In genomic region chr4:137593601-137594495, GRCm38 (mm10) we compare ENCODE assay signal across 8 mouse cellular contexts. TPM values are rescaled to one million over a fixed set of nuclear protein-coding genes. Genes with fewer than 3 reads are reported as not detected.
A peak's percentile ranks its signal among the peaks of the same experiment; 100 is the strongest.
DNase-seq lines count a peak whose midpoint lies in the region; ATAC-seq and TF ChIP-seq lines count a peak whose summit lies in the region.

TSS of gene Usp48 (plus strand) at chr4:137593755.

- TF ChIP-seq CTCF in E14TG2a.4 (conservative IDR thresholded peaks at IDR 0.05; ENCODE audit: low read length): no peak
- TF ChIP-seq CTCF in heart, postnatal 0 days (IDR thresholded peaks at IDR 0.05; ENCODE audit: low read depth): no peak
- TF ChIP-seq CTCF in testis, adult 2 months (IDR thresholded peaks at IDR 0.05; ENCODE audit: control insufficient read depth, insufficient read depth, insufficient replicate concordance, low read depth, low read length): 0 out of 2 replicates have a peak, but pooled peaks have one; percentile 3

- H3K27ac ChIP-seq in forebrain, embryonic 12.5 days: peak within 1 kb of the TSS; percentile 99
- H3K27ac ChIP-seq in heart, postnatal 0 days (ENCODE audit: low read depth): peak within 1 kb of the TSS; percentile 99
- peak within 1 kb of the TSS; percentile 100 for H3K27ac ChIP-seq in liver, embryonic 16.5 days (ENCODE audit: low read length)
- H3K27ac ChIP-seq in neural tube, embryonic 13.5 days (replicated peaks): peak within 1 kb of the TSS; percentile 99
- H3K27ac ChIP-seq in testis, adult 2 months (ENCODE audit: control insufficient read depth, insufficient read depth, low read depth, low read length): peak within 1 kb of the TSS; percentile 99

- peak; percentile 96 for TF ChIP-seq POLR2A in testis, adult 2 months (IDR thresholded peaks at IDR 0.05; ENCODE audit: control insufficient read depth, low read depth, low read length)

- peak within 1 kb of the TSS; percentile 82 for H3K4me2 ChIP-seq in forebrain, embryonic 12.5 days
- H3K4me2 ChIP-seq in heart, postnatal 0 days (ENCODE audit: low read depth, low read length): peak within 1 kb of the TSS; percentile 79
- H3K4me2 ChIP-seq in liver, embryonic 16.5 days (ENCODE audit: low read depth, low read length): peak within 1 kb of the TSS; percentile 75
- peak within 1 kb of the TSS; percentile 87 for H3K4me2 ChIP-seq in neural tube, embryonic 13.5 days

- peak; percentile 97 for DNase-seq in c-Kit-positive CD71-positive TER-119-positive erythroid progenitor cells, embryonic 14.5 days (ENCODE audit: low spot score)
- DNase-seq in heart, postnatal 0 days (ENCODE audit: low spot score): peak; percentile 98
- DNase-seq in kidney, postnatal 4 days: peak; percentile 99 to 100

- H3K4me3 ChIP-seq in E14TG2a.4 (replicated peaks; ENCODE audit: low read length): peak within 1 kb of the TSS; percentile 100
- H3K4me3 ChIP-seq in forebrain, embryonic 12.5 days (replicated peaks): peak within 1 kb of the TSS; percentile 80
- H3K4me3 ChIP-seq in heart, postnatal 0 days (ENCODE audit: low read depth, low read length): peak within 1 kb of the TSS; percentile 74
- peak within 1 kb of the TSS; percentile 95 for H3K4me3 ChIP-seq in liver, embryonic 16.5 days (ENCODE audit: low read depth, low read length)
- peak within 1 kb of the TSS; percentile 92 for H3K4me3 ChIP-seq in neural tube, embryonic 13.5 days
- peak within 1 kb of the TSS; percentile 93 for H3K4me3 ChIP-seq in testis, adult 2 months (ENCODE audit: control insufficient read depth, low read depth, low read length)

- no peaks in the 10 kb centered on the region for H3K9me3 ChIP-seq in E14TG2a.4 (ENCODE audit: low read length)
- no peaks in the 10 kb centered on the region for H3K9me3 ChIP-seq in forebrain, embryonic 12.5 days
- no peaks in the 10 kb centered on the region for H3K9me3 ChIP-seq in heart, postnatal 0 days (replicated peaks; ENCODE audit: control insufficient read depth, low read length)
- no peaks in the 10 kb centered on the region for H3K9me3 ChIP-seq in liver, embryonic 16.5 days (replicated peaks; ENCODE audit: control insufficient read depth, low read length)
- no peaks in the 10 kb centered on the region for H3K9me3 ChIP-seq in neural tube, embryonic 13.5 days

- H3K9ac ChIP-seq in forebrain, embryonic 12.5 days: peak within 1 kb of the TSS; percentile 92
- H3K9ac ChIP-seq in heart, postnatal 0 days (replicated peaks; ENCODE audit: low read depth, low read length): peak within 1 kb of the TSS; percentile 76
- peak within 1 kb of the TSS; percentile 86 for H3K9ac ChIP-seq in liver, embryonic 16.5 days (ENCODE audit: low read depth, low read length)
- H3K9ac ChIP-seq in neural tube, embryonic 13.5 days: peak within 1 kb of the TSS; percentile 94

- H3K27me3 ChIP-seq in E14TG2a.4 (ENCODE audit: insufficient read depth, low read length): no peaks in the 10 kb centered on the region
- no peaks in the 10 kb centered on the region; the same call in 1 of the 2 replicates for H3K27me3 ChIP-seq in forebrain, embryonic 12.5 days
- no peaks in the 10 kb centered on the region for H3K27me3 ChIP-seq in heart, postnatal 0 days (ENCODE audit: control insufficient read depth, insufficient read depth, low read length)
- no peaks in the 10 kb centered on the region for H3K27me3 ChIP-seq in liver, embryonic 16.5 days (ENCODE audit: control insufficient read depth, insufficient read depth, low read depth, low read length)
- no peaks in the 10 kb centered on the region for H3K27me3 ChIP-seq in neural tube, embryonic 13.5 days
- no peaks in the 10 kb centered on the region for H3K27me3 ChIP-seq in testis, adult 2 months (ENCODE audit: control insufficient read depth, insufficient read depth, low read length)

- no peak for TF ChIP-seq EP300 in heart, postnatal 0 days (IDR thresholded peaks at IDR 0.05; ENCODE audit: low read depth)

- H3K36me3 ChIP-seq in E14TG2a.4 (ENCODE audit: insufficient read depth, low read length): peaks cover 33% of the 10 kb centered on the region
- H3K36me3 ChIP-seq in forebrain, embryonic 12.5 days (replicated peaks): no peaks in the 10 kb centered on the region
- H3K36me3 ChIP-seq in heart, postnatal 0 days (replicated peaks; ENCODE audit: control insufficient read depth, insufficient read depth, low read length): no peaks in the 10 kb centered on the region
- no peaks in the 10 kb centered on the region for H3K36me3 ChIP-seq in liver, embryonic 16.5 days (ENCODE audit: control insufficient read depth, insufficient read depth)
- no peaks in the 10 kb centered on the region for H3K36me3 ChIP-seq in neural tube, embryonic 13.5 days
- no peaks in the 10 kb centered on the region for H3K36me3 ChIP-seq in testis, adult 2 months (ENCODE audit: control insufficient read depth, insufficient read depth, low read length)

- ATAC-seq in forebrain, embryonic 12.5 days (ENCODE audit: low FRiP score): peak; percentile 93
- ATAC-seq in heart, postnatal 0 days (ENCODE audit: insufficient read depth, low read depth): peak; percentile 95
- peak; percentile 92 for ATAC-seq in liver, embryonic 16.5 days (ENCODE audit: low read depth)
- peak; percentile 94 for ATAC-seq in neural tube, embryonic 13.5 days (ENCODE audit: low read depth)

- WGBS in forebrain, embryonic 12.5 days: under 1% methylated on average over 89 of the region's 92 CpGs
- WGBS in heart, postnatal 0 days: under 1% methylated on average over 91 of the region's 92 CpGs
- under 1% methylated on average over 87 of the region's 92 CpGs for WGBS in liver, embryonic 16.5 days (ENCODE audit: insufficient replicate concordance)
- WGBS in neural tube, embryonic 13.5 days: under 1% methylated on average over 91 of the region's 92 CpGs

- peaks cover 74% of the 10 kb centered on the region for H3K4me1 ChIP-seq in E14TG2a.4 (replicated peaks; ENCODE audit: low read depth, low read length)
- H3K4me1 ChIP-seq in forebrain, embryonic 12.5 days: peaks cover 31% of the 10 kb centered on the region
- peaks cover 22% of the 10 kb centered on the region for H3K4me1 ChIP-seq in heart, postnatal 0 days (ENCODE audit: control insufficient read depth, insufficient read depth)
- H3K4me1 ChIP-seq in liver, embryonic 16.5 days (ENCODE audit: control insufficient read depth, low read depth, low read length): peaks cover 25% of the 10 kb centered on the region
- H3K4me1 ChIP-seq in neural tube, embryonic 13.5 days (replicated peaks): peaks cover 38% of the 10 kb centered on the region
- peaks cover 3% of the 10 kb centered on the region for H3K4me1 ChIP-seq in testis, adult 2 months (ENCODE audit: control insufficient read depth, insufficient read depth, low read length)

RNA-seq across cellular contexts. Expression of gene Usp48, which starts in this region (rescaled TPM):
- 85.1 and 87.1 TPM in 2 replicates for polyA plus RNA-seq in forebrain, embryonic 12.5 days (2016; fragmentation: Nextera tagmentation; extraction: Ambion mirVana)
- total RNA-seq in heart, postnatal 0 days (2014; rRNA removed; ENCODE audit: low replicate concordance): 36.7 and 42.9 TPM in 2 replicates
- 16.3 and 16.4 TPM in 2 replicates for polyA plus RNA-seq in heart, postnatal 0 days (2015; fragmentation: Nextera tagmentation; extraction: Ambion mirVana)
- polyA plus RNA-seq in liver, embryonic 16.5 days (2015; fragmentation: Nextera tagmentation; extraction: Ambion mirVana): 26.3 and 27.1 TPM in 2 replicates
- polyA plus RNA-seq in neural tube, embryonic 13.5 days (2015; fragmentation: Nextera tagmentation; extraction: Ambion mirVana): 69.2 and 78.7 TPM in 2 replicates
- polyA plus RNA-seq in testis, adult 2 months (2012; rRNA removed): 39.6 and 42.1 TPM in 2 replicates

Comparison
In these comparisons a context has a peak if more than half of its experiments do, and no peak if none do; other contexts are left out.
1. Peak in every context shown above with its lines: DNase-seq, ATAC-seq, H3K4me3 ChIP-seq and H3K27ac ChIP-seq.